Mouse (Mus musculus) 416B (cell line): ENCODE measurements at regions not wholly inside any gene's neighbourhood (a gene's known extent, or its start where the extent isn't known, plus 50 kb on each side); places are given as distances from the start of the nearest gene placed in this dataset.

Source experiments
- DNase-seq: peaks from one replicate; pipeline ENCODE4 v3.0.0; 2011; ENCODE audit warnings: low read depth

- peak; percentile 61 for DNase-seq
Measured at GRCm38 (mm10) chr7:66593619-66594018, 95.8 kb downstream of the Asb7 start.

- no peak for DNase-seq
Measured at GRCm38 (mm10) chr7:66591594-66592290, 97.7 kb downstream of the Asb7 start.

GRCm38 (mm10) chr7:66586511-66586910 lies 102.9 kb downstream of the Asb7 start:
- peak; percentile 62 for DNase-seq

- DNase-seq: no peak
Measured at GRCm38 (mm10) chr7:66580687-66581151, 108.7 kb downstream of the Asb7 start.

- no peak for DNase-seq
Measured at GRCm38 (mm10) chr7:66576261-66576660, 113.1 kb downstream of the Asb7 start.

GRCm38 (mm10) chr7:66571451-66571850 lies 117.9 kb downstream of the Asb7 start:
- no peak for DNase-seq

GRCm38 (mm10) chr7:66547694-66548093 lies 120.4 kb upstream of the Aldh1a3 start:
- peak; percentile 68 for DNase-seq

- no peak for DNase-seq
Measured at GRCm38 (mm10) chr7:66545184-66545583, 117.9 kb upstream of the Aldh1a3 start.

GRCm38 (mm10) chr7:66544352-66545053 lies 117.2 kb upstream of the Aldh1a3 start:
- peak; percentile 33 for DNase-seq

GRCm38 (mm10) chr7:66532596-66532995 lies 105.3 kb upstream of the Aldh1a3 start:
- no peak for DNase-seq

- DNase-seq: no peak
Measured at GRCm38 (mm10) chr7:66532048-66532447, 104.7 kb upstream of the Aldh1a3 start.

- no peak for DNase-seq
Measured at GRCm38 (mm10) chr7:66531111-66531510, 103.8 kb upstream of the Aldh1a3 start.

GRCm38 (mm10) chr7:66528881-66529280 lies 101.6 kb upstream of the Aldh1a3 start:
- DNase-seq: no peak

GRCm38 (mm10) chr7:66523959-66524358 lies 96.6 kb upstream of the Aldh1a3 start:
- no peak for DNase-seq

- DNase-seq: no peak
Measured at GRCm38 (mm10) chr7:66521522-66521921, 94.2 kb upstream of the Aldh1a3 start.

- no peak for DNase-seq
Measured at GRCm38 (mm10) chr7:66516143-66516542, 88.8 kb upstream of the Aldh1a3 start.

- DNase-seq: no peak
Measured at GRCm38 (mm10) chr7:66513411-66513810, 86.1 kb upstream of the Aldh1a3 start.

- no peak for DNase-seq
Measured at GRCm38 (mm10) chr7:66505734-66506133, 78.4 kb upstream of the Aldh1a3 start.

- DNase-seq: peak; percentile 43
Measured at GRCm38 (mm10) chr7:66504519-66504918, 77.2 kb upstream of the Aldh1a3 start.

GRCm38 (mm10) chr7:66501425-66501824 lies 74.1 kb upstream of the Aldh1a3 start:
- DNase-seq: no peak

- DNase-seq: no peak
Measured at GRCm38 (mm10) chr7:66497480-66497879, 70.2 kb upstream of the Aldh1a3 start.

- DNase-seq: no peak
Measured at GRCm38 (mm10) chr7:66493216-66493885, 66.0 kb upstream of the Aldh1a3 start.

- no peak for DNase-seq
Measured at GRCm38 (mm10) chr7:66492748-66493147, 65.4 kb upstream of the Aldh1a3 start.
